Mouse (Mus musculus): ENCODE results near the gene Vgll4. TPM values are rescaled to one million over a fixed set of nuclear protein-coding genes. Genes with fewer than 3 reads are reported as not detected.

The Vgll4 gene
- polyA plus RNA-seq, 2 experiments, result 70.1 to 103 TPM

GRCm38 (mm10) chr6:114833791-114834346, 135.9 kb downstream of the Vgll4 start:
- Histone ChIP-seq H3K36me3 (ENCODE audit: control insufficient read depth, insufficient read depth, low read length) (no peaks in the 10 kb centered on the region), H3K4me2 (replicated peaks; ENCODE audit: low read depth, low read length, severe bottlenecking) (no peak overlapping the region), H3K9ac (ENCODE audit: low read depth, low read length, severe bottlenecking) (no peak overlapping the region), H3K9me3 (ENCODE audit: control insufficient read depth, low read length) (no peaks in the 10 kb centered on the region), H3K4me3 (replicated peaks; ENCODE audit: low read length) (no peak overlapping the region), H3K27ac (replicated peaks; ENCODE audit: low read depth, low read length) (no peak overlapping the region), H3K4me1 (ENCODE audit: control insufficient read depth, insufficient read depth, low read length) (peaks cover 11% of the 10 kb centered on the region; the same call in 1 of the 2 replicates), H3K27me3 (ENCODE audit: control insufficient read depth, insufficient read depth, low read length) (no peaks in the 10 kb centered on the region)
- DNase-seq (ENCODE audit: low spot score) (no peak), ATAC-seq (ENCODE audit: low FRiP score, low read depth) (no peak)
- WGBS, result 54% methylated on average over 4 of the region's 4 CpGs
- TF ChIP-seq POLR2A (IDR thresholded peaks at IDR 0.05; ENCODE audit: borderline replicate concordance, extremely low read depth, insufficient read depth, insufficient read length), result no peak

GRCm38 (mm10) chr6:114833058-114833685, 136.6 kb downstream of the Vgll4 start:
- DNase-seq (ENCODE audit: low spot score), result no peak
- H3K4me2 ChIP-seq (replicated peaks; ENCODE audit: low read depth, low read length, severe bottlenecking), result no peak overlapping the region
- 72% methylated on average over 9 of the region's 9 CpGs for whole genome bisulfite sequencing
- no peaks in the 10 kb centered on the region for H3K27me3 ChIP-seq (ENCODE audit: control insufficient read depth, insufficient read depth, low read length)
- TF ChIP-seq POLR2A (IDR thresholded peaks at IDR 0.05; ENCODE audit: borderline replicate concordance, extremely low read depth, insufficient read depth, insufficient read length), result no peak
- H3K9ac ChIP-seq (ENCODE audit: low read depth, low read length, severe bottlenecking), result no peak overlapping the region
- H3K36me3 ChIP-seq (ENCODE audit: control insufficient read depth, insufficient read depth, low read length), result no peaks in the 10 kb centered on the region
- no peak for ATAC-seq (ENCODE audit: low FRiP score, low read depth)
- H3K27ac ChIP-seq (replicated peaks; ENCODE audit: low read depth, low read length), result no peak overlapping the region
- 0 out of 2 replicates have a peak, but pooled peaks cover 8% of the 10 kb centered on the region for H3K4me1 ChIP-seq (ENCODE audit: control insufficient read depth, insufficient read depth, low read length)
- no peaks in the 10 kb centered on the region for H3K9me3 ChIP-seq (ENCODE audit: control insufficient read depth, low read length)
- no peak overlapping the region for H3K4me3 ChIP-seq (replicated peaks; ENCODE audit: low read length)

DNA sequence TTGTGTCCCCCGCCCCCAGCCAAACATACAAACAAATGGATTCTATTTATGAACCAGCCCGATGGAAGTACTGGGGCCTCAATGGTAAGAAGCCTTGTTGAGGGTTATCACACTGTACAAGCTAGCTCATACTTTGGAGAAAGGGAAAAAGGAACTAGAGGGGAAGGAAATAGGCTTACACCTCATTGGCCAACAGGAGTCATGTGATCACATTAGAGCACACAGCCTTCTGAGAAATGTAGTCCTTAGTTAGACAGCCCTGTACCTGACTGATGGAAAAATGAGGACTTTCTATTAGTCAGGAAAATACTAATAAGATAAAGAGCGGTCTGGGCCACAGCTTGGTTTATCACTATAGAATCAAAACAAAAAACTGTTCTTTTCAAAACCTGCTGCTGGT, 138.0 kb downstream of the Vgll4 start:
- Histone ChIP-seq H3K4me3 (replicated peaks; ENCODE audit: low read length) (no peak overlapping the region), H3K4me2 (replicated peaks; ENCODE audit: low read depth, low read length, severe bottlenecking) (no peak overlapping the region), H3K9me3 (ENCODE audit: control insufficient read depth, low read length) (no peaks in the 10 kb centered on the region), H3K4me1 (ENCODE audit: control insufficient read depth, insufficient read depth, low read length) (0 out of 2 replicates have a peak, but pooled peaks cover 8% of the 10 kb centered on the region), H3K9ac (ENCODE audit: low read depth, low read length, severe bottlenecking) (no peak overlapping the region), H3K27ac (replicated peaks; ENCODE audit: low read depth, low read length) (no peak overlapping the region), H3K36me3 (ENCODE audit: control insufficient read depth, insufficient read depth, low read length) (no peaks in the 10 kb centered on the region), H3K27me3 (ENCODE audit: control insufficient read depth, insufficient read depth, low read length) (no peaks in the 10 kb centered on the region)
- DNase-seq (ENCODE audit: low spot score), result no peak
- TF ChIP-seq POLR2A (IDR thresholded peaks at IDR 0.05; ENCODE audit: borderline replicate concordance, extremely low read depth, insufficient read depth, insufficient read length), result no peak
- no peak for ATAC-seq (ENCODE audit: low FRiP score, low read depth)
- WGBS, result 93% methylated on average over 3 of the region's 3 CpGs

DNA sequence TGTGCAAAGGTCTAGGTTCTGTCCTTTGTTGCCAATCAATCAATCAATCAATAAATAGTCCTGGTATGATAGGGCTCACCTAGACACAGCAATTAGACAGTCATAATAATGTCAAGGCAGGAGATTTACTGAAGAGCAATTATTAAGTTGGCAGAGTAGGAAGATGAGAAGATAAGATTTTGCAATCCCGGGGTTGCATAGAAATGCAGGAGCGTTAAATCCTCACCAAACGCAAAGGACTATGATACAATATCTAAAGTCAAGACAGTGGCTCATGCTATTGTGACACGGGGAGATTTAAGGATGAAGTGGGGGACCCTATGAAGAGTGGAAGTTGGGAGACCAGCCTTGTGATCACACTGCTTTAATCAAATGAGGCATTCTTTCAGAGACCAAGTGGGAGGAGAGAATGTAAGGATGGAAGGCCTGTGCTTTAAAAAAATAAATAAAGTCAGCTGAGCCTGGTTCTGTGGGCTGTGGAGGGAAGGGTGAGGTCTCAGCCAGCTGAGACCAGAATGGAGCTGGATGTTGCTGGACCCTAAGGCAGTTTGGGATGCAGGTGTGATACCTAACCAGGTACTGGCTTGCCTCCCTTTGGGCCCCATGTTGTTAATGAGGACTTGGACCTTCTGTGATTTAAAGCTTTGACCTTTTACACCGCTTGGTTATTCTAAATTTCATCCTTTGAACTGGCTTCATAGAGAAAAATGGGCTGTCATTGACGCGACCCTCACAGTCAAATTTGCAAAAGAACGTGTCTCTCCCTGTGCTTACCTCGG, 139.9 kb downstream of the Vgll4 start:
- no peak for ATAC-seq (ENCODE audit: low FRiP score, low read depth)
- no peak for TF ChIP-seq POLR2A (IDR thresholded peaks at IDR 0.05; ENCODE audit: borderline replicate concordance, extremely low read depth, insufficient read depth, insufficient read length)
- H3K4me3 ChIP-seq (replicated peaks; ENCODE audit: low read length), result no peak overlapping the region
- no peak overlapping the region for H3K4me2 ChIP-seq (replicated peaks; ENCODE audit: low read depth, low read length, severe bottlenecking)
- H3K9ac ChIP-seq (ENCODE audit: low read depth, low read length, severe bottlenecking), result no peak overlapping the region
- WGBS, result 74% methylated on average over 9 of the region's 9 CpGs
- H3K27me3 ChIP-seq (ENCODE audit: control insufficient read depth, insufficient read depth, low read length), result no peaks in the 10 kb centered on the region
- H3K27ac ChIP-seq (replicated peaks; ENCODE audit: low read depth, low read length), result no peak overlapping the region
- H3K9me3 ChIP-seq (ENCODE audit: control insufficient read depth, low read length), result no peaks in the 10 kb centered on the region
- no peak for DNase-seq (ENCODE audit: low spot score)
- 0 out of 2 replicates have a peak, but pooled peaks cover 8% of the 10 kb centered on the region for H3K4me1 ChIP-seq (ENCODE audit: control insufficient read depth, insufficient read depth, low read length)
- H3K36me3 ChIP-seq (ENCODE audit: control insufficient read depth, insufficient read depth, low read length), result no peaks in the 10 kb centered on the region

DNA sequence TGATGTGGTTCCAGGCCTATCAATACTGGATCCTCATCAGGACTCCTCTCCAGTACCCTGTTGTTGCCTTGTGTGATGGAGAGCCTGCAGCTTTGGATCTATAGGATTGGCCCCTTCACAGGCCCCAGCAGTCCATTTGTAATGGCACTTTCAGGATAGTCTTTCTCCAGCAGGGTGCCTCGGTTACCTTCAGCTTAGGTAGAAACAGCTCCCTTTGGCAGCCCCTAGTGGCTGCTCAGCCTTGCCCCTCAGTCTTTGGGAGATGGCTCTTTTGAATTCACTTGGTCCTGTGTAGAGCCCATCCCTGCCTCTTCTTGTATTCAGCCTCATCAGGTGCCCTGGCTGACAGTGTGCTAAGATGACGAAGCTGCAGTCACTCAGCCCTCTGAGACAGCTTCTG, 142.9 kb downstream of the Vgll4 start:
- H3K4me1 ChIP-seq (ENCODE audit: control insufficient read depth, insufficient read depth, low read length), result peaks cover 3% of the 10 kb centered on the region; the same call in 1 of the 2 replicates
- H3K27me3 ChIP-seq (ENCODE audit: control insufficient read depth, insufficient read depth, low read length), result no peaks in the 10 kb centered on the region
- TF ChIP-seq POLR2A (IDR thresholded peaks at IDR 0.05; ENCODE audit: borderline replicate concordance, extremely low read depth, insufficient read depth, insufficient read length), result no peak
- H3K4me2 ChIP-seq (replicated peaks; ENCODE audit: low read depth, low read length, severe bottlenecking), result no peak overlapping the region
- H3K36me3 ChIP-seq (ENCODE audit: control insufficient read depth, insufficient read depth, low read length), result no peaks in the 10 kb centered on the region
- no peak overlapping the region for H3K27ac ChIP-seq (replicated peaks; ENCODE audit: low read depth, low read length)
- no peaks in the 10 kb centered on the region for H3K9me3 ChIP-seq (ENCODE audit: control insufficient read depth, low read length)
- DNase-seq (ENCODE audit: low spot score), result no peak
- no peak overlapping the region for H3K4me3 ChIP-seq (replicated peaks; ENCODE audit: low read length)
- no peak overlapping the region for H3K9ac ChIP-seq (ENCODE audit: low read depth, low read length, severe bottlenecking)
- WGBS, result 65% methylated on average over 2 of the region's 2 CpGs
- no peak for ATAC-seq (ENCODE audit: low FRiP score, low read depth)

All from limb, embryonic 14.5 days (tissue).